Mouse (Mus musculus): Measurements from ENCODE around the gene Hist1h3g.

DNA sequence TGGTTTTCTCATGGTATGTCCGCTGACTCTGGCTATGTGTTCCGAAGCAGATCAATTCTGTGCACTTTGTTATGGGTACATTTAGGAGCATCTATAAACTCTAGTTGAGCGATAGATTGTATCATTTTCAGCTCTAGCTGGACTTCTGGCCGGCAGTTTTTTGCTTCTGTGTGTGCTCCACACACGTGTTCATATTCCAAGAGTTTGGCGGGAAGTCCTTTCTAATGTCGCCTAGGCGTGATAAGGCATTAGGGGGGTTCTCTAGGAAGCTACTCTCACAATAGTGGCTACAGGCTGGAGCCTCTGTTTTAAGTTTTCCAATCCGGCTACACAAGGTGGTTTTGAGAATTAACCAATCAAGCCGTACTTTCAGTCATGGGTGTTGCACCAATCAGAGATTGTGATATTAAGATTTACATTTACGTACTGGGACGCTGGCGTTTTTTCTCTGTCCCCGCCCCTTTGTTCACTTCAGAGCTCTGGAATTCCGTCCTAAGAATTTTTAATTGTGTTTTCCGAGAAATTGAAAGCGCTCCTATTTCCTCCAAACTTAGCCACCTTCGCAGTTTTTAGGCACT lies 20.7 kb downstream of the Hist1h3g start:
- TF ChIP-seq CTCF (IDR thresholded peaks at IDR 0.05 in 2 of 3, conservative IDR thresholded peaks at IDR 0.05 in 1 of 3; ENCODE audit: control insufficient read depth in 1 of 3, insufficient read depth in 1 of 3, low read depth in 2 of 3, low read length in 3 of 3, poor library complexity in 1 of 3, severe bottlenecking in 1 of 3): no peak
- TF ChIP-seq HCFC1 (IDR thresholded peaks at IDR 0.05; ENCODE audit: low read depth, low read length): no peak
- no peak for TF ChIP-seq JUND (IDR thresholded peaks at IDR 0.05; ENCODE audit: low read depth, low read length)
- no peak for TF ChIP-seq KAT2A (conservative IDR thresholded peaks at IDR 0.05; ENCODE audit: low read depth, low read length)
- TF ChIP-seq GATA1 (IDR thresholded peaks at IDR 0.05; ENCODE audit: low read depth, low read length): no peak
- TF ChIP-seq NELFE (IDR thresholded peaks at IDR 0.05; ENCODE audit: low read depth, low read length): no peak
- TF ChIP-seq GABPA (IDR thresholded peaks at IDR 0.05; ENCODE audit: low read depth, low read length): no peak
- TF ChIP-seq TCF12 (IDR thresholded peaks at IDR 0.05; ENCODE audit: low read depth, low read length): no peak
- TF ChIP-seq SIN3A (IDR thresholded peaks at IDR 0.05; ENCODE audit: low read length): no peak

Measured in MEL (cell line).